Comparison of ENCODE assay signal across 23 mouse cellular contexts in genomic region chr5:140073148-140073670, GRCm38 (mm10).
DNase-seq lines count a peak whose midpoint lies in the region; ATAC-seq and TF ChIP-seq lines count a peak whose summit lies in the region.
"Had no signal": no experiment of that assay in that cellular context is flagged by ENCODE, and none has a peak within 500 bp of the region (broad histone marks: within the 10 kb centered on the region; RNA-seq: fewer than 3 reads in every experiment).

No protein-coding gene starts in this region.

- no peak for TF ChIP-seq EP300 in liver, postnatal 0 days (IDR thresholded peaks at IDR 0.05; ENCODE audit: low read depth)

- no peaks in the 10 kb centered on the region for H3K27me3 ChIP-seq in hindbrain, embryonic 10.5 days (ENCODE audit: insufficient read depth, poor library complexity, severe bottlenecking)
- no peaks in the 10 kb centered on the region for H3K27me3 ChIP-seq in hindbrain, postnatal 0 days (ENCODE audit: insufficient read depth, low read length)
- H3K27me3 ChIP-seq in forebrain, postnatal 0 days (ENCODE audit: insufficient read depth, low read length): no peaks in the 10 kb centered on the region
- no peaks in the 10 kb centered on the region for H3K27me3 ChIP-seq in midbrain, embryonic 15.5 days (replicated peaks)
- H3K27me3 ChIP-seq in liver, postnatal 0 days (ENCODE audit: insufficient read depth, low read length): no peaks in the 10 kb centered on the region
- no peaks in the 10 kb centered on the region for H3K27me3 ChIP-seq in liver, embryonic 11.5 days (replicated peaks; ENCODE audit: control insufficient read depth, insufficient read depth, low read length)
- H3K27me3 ChIP-seq: embryonic facial prominence, embryonic 15.5 days; Patski; stomach, embryonic 15.5 days had no signal

- 45% methylated on average over 1 of the region's 1 CpGs for WGBS in hindbrain, embryonic 10.5 days
- 63% methylated on average over 1 of the region's 1 CpGs for WGBS in hindbrain, postnatal 0 days
- WGBS in forebrain, postnatal 0 days: 20% methylated on average over 1 of the region's 1 CpGs
- WGBS in midbrain, embryonic 15.5 days: 39% methylated on average over 1 of the region's 1 CpGs
- 32% methylated on average over 1 of the region's 1 CpGs for WGBS in liver, postnatal 0 days (ENCODE audit: insufficient replicate concordance)
- WGBS in liver, embryonic 11.5 days: 38% methylated on average over 1 of the region's 1 CpGs

- TF ChIP-seq CTCF in hindbrain, postnatal 0 days (IDR thresholded peaks at IDR 0.05; ENCODE audit: low read depth): no peak
- no peak for TF ChIP-seq CTCF in forebrain, postnatal 0 days (IDR thresholded peaks at IDR 0.05; ENCODE audit: low read depth)
- TF ChIP-seq CTCF in liver, postnatal 0 days (IDR thresholded peaks at IDR 0.05; ENCODE audit: low read depth): no peak

- H3K27ac ChIP-seq in hindbrain, embryonic 10.5 days: 0 out of 2 replicates have a peak overlapping the region, but pooled peaks have one; percentile 2
- H3K27ac ChIP-seq in hindbrain, postnatal 0 days: no peak overlapping the region
- H3K27ac ChIP-seq in forebrain, postnatal 0 days (ENCODE audit: low read depth, low read length): peak overlapping the region; percentile 35; the same call in 1 of the 2 replicates
- peak overlapping the region; percentile 67 for H3K27ac ChIP-seq in midbrain, embryonic 15.5 days
- H3K27ac ChIP-seq in liver, postnatal 0 days (ENCODE audit: low read depth): no peak overlapping the region
- no peak overlapping the region for H3K27ac ChIP-seq in liver, embryonic 11.5 days (ENCODE audit: low read depth, low read length)
- H3K27ac ChIP-seq: embryonic facial prominence, embryonic 15.5 days; gastrocnemius, adult 2 months; macrophage; stomach, embryonic 15.5 days had no signal

- no peaks in the 10 kb centered on the region for H3K9me3 ChIP-seq in hindbrain, embryonic 10.5 days
- H3K9me3 ChIP-seq in hindbrain, postnatal 0 days (ENCODE audit: low read length): no peaks in the 10 kb centered on the region
- H3K9me3 ChIP-seq in forebrain, postnatal 0 days (ENCODE audit: low read length): no peaks in the 10 kb centered on the region
- no peaks in the 10 kb centered on the region for H3K9me3 ChIP-seq in midbrain, embryonic 15.5 days
- no peaks in the 10 kb centered on the region for H3K9me3 ChIP-seq in liver, postnatal 0 days (ENCODE audit: low read length)
- H3K9me3 ChIP-seq in liver, embryonic 11.5 days (ENCODE audit: control insufficient read depth, low read length): no peaks in the 10 kb centered on the region
- H3K9me3 ChIP-seq: embryonic facial prominence, embryonic 15.5 days; stomach, embryonic 15.5 days had no signal

- peaks cover 15% of the 10 kb centered on the region for H3K4me1 ChIP-seq in hindbrain, embryonic 10.5 days (replicated peaks)
- H3K4me1 ChIP-seq in hindbrain, postnatal 0 days (ENCODE audit: insufficient read depth, low read length): peaks cover 12% of the 10 kb centered on the region
- no peaks in the 10 kb centered on the region for H3K4me1 ChIP-seq in forebrain, postnatal 0 days (ENCODE audit: insufficient read depth)
- peaks cover 18% of the 10 kb centered on the region for H3K4me1 ChIP-seq in midbrain, embryonic 15.5 days
- H3K4me1 ChIP-seq in liver, postnatal 0 days (ENCODE audit: insufficient read depth): no peaks in the 10 kb centered on the region
- peaks cover 4% of the 10 kb centered on the region; the same call in 1 of the 2 replicates for H3K4me1 ChIP-seq in liver, embryonic 11.5 days (replicated peaks; ENCODE audit: control insufficient read depth, insufficient read depth, low read length)
- H3K4me1 ChIP-seq: stomach, embryonic 15.5 days had no signal

- H3K4me2 ChIP-seq in hindbrain, postnatal 0 days (ENCODE audit: low read depth, low read length): no peak overlapping the region
- no peak overlapping the region for H3K4me2 ChIP-seq in forebrain, postnatal 0 days (ENCODE audit: low read depth)
- H3K4me2 ChIP-seq in midbrain, embryonic 15.5 days: no peak overlapping the region
- H3K4me2 ChIP-seq in liver, postnatal 0 days (ENCODE audit: low read depth, low read length): no peak overlapping the region
- no peak overlapping the region for H3K4me2 ChIP-seq in liver, embryonic 11.5 days
- H3K4me2 ChIP-seq: embryonic facial prominence, embryonic 15.5 days; stomach, embryonic 15.5 days had no signal

- no peak for ATAC-seq in hindbrain, postnatal 0 days
- ATAC-seq in forebrain, postnatal 0 days: 0 out of 2 replicates have a peak, but pooled peaks have one; percentile 5
- ATAC-seq in midbrain, embryonic 15.5 days (replicated peaks): peak; percentile 30; the same call in 1 of the 2 replicates
- ATAC-seq in liver, postnatal 0 days: no peak
- no peak for ATAC-seq in liver, embryonic 11.5 days (replicated peaks; ENCODE audit: low FRiP score)
- ATAC-seq: activated CD4-positive, CD25-positive, alpha-beta regulatory T cell, adult 4 months; Patski had no signal

- no peak for DNase-seq in hindbrain, embryonic 10.5 days (ENCODE audit: low spot score)
- DNase-seq in hindbrain, postnatal 0 days (ENCODE audit: low spot score): no peak
- peak; percentile 39 for DNase-seq in ES-CJ7 (ENCODE audit: low read depth, low spot score)
- DNase-seq in forebrain, postnatal 0 days: no peak
- DNase-seq in liver, postnatal 0 days: no peak
- DNase-seq in urinary bladder, postnatal 25 days (ENCODE audit: low spot score): no peak
- DNase-seq in liver, embryonic 11.5 days (ENCODE audit: low spot score): no peak
- DNase-seq: adrenal gland, postnatal 25 days; cerebellum, adult 8-10 months; gastrocnemius, adult 2 months; heart, adult 11 months; kidney, adult 2 months; kidney, postnatal 36 days; liver; lung, adult 2 months; spleen, adult 18-20 months; thymus, adult 2 months had no signal

- no peak overlapping the region for H3K4me3 ChIP-seq in hindbrain, embryonic 10.5 days
- H3K4me3 ChIP-seq in hindbrain, postnatal 0 days (ENCODE audit: low read length): no peak overlapping the region
- no peak overlapping the region for H3K4me3 ChIP-seq in forebrain, postnatal 0 days (ENCODE audit: low read depth, low read length)
- no peak overlapping the region for H3K4me3 ChIP-seq in midbrain, embryonic 15.5 days
- H3K4me3 ChIP-seq in liver, postnatal 0 days (ENCODE audit: low read depth, low read length): no peak overlapping the region
- H3K4me3 ChIP-seq in liver, embryonic 11.5 days (ENCODE audit: low read depth, low read length): no peak overlapping the region
- H3K4me3 ChIP-seq: embryonic facial prominence, embryonic 15.5 days; gastrocnemius, adult 2 months; stomach, embryonic 15.5 days had no signal

- no peak overlapping the region for H3K9ac ChIP-seq in hindbrain, postnatal 0 days (replicated peaks; ENCODE audit: low read length)
- no peak overlapping the region for H3K9ac ChIP-seq in forebrain, postnatal 0 days
- H3K9ac ChIP-seq in midbrain, embryonic 15.5 days: no peak overlapping the region
- H3K9ac ChIP-seq in liver, postnatal 0 days (replicated peaks): no peak overlapping the region
- H3K9ac ChIP-seq in liver, embryonic 11.5 days (ENCODE audit: low read depth, low read length): no peak overlapping the region
- H3K9ac ChIP-seq: embryonic facial prominence, embryonic 15.5 days; stomach, embryonic 15.5 days had no signal

- 0 out of 2 replicates have a peak, but pooled peaks cover 12% of the 10 kb centered on the region for H3K36me3 ChIP-seq in hindbrain, embryonic 10.5 days
- H3K36me3 ChIP-seq in hindbrain, postnatal 0 days (ENCODE audit: insufficient read depth, low read length): no peaks in the 10 kb centered on the region
- H3K36me3 ChIP-seq in forebrain, postnatal 0 days (ENCODE audit: insufficient read depth): no peaks in the 10 kb centered on the region
- no peaks in the 10 kb centered on the region for H3K36me3 ChIP-seq in midbrain, embryonic 15.5 days (replicated peaks)
- H3K36me3 ChIP-seq in liver, postnatal 0 days (replicated peaks; ENCODE audit: insufficient read depth, low read length): peaks cover 2% of the 10 kb centered on the region; the same call in 1 of the 2 replicates
- H3K36me3 ChIP-seq in liver, embryonic 11.5 days (ENCODE audit: control insufficient read depth, insufficient read depth, low read length): no peaks in the 10 kb centered on the region
- H3K36me3 ChIP-seq: embryonic facial prominence, embryonic 15.5 days; stomach, embryonic 15.5 days had no signal

Comparison
In these comparisons a context has a peak if more than half of its experiments do, and no peak if none do; other contexts are left out.
1. H3K27ac ChIP-seq: peak in hindbrain, embryonic 10.5 days (single experiment), forebrain, postnatal 0 days (single experiment) and midbrain, embryonic 15.5 days (single experiment); none in hindbrain, postnatal 0 days (single experiment), liver, postnatal 0 days (single experiment) and liver, embryonic 11.5 days (single experiment).
2. ATAC-seq: peak in forebrain, postnatal 0 days (single experiment) and midbrain, embryonic 15.5 days (single experiment); none in hindbrain, postnatal 0 days (single experiment), liver, postnatal 0 days (single experiment) and liver, embryonic 11.5 days (single experiment).